Mouse (Mus musculus) retina, embryonic 14.5 days (tissue): Measurements from ENCODE around the gene Coro6.

Experiments
- DNase-seq: peaks from one replicate; pipeline ENCODE4 v3.0.0-alpha.2; 2015; ENCODE audit warnings: low spot score

Gene Coro6

GRCm38 (mm10) chr11:77493512-77494343 lies 31.5 kb downstream of the Coro6 start, which contains the start of gene Git1:
TSS of gene Git1 (plus strand) at chr11:77493562.
- peak; percentile 45 for DNase-seq

DNA sequence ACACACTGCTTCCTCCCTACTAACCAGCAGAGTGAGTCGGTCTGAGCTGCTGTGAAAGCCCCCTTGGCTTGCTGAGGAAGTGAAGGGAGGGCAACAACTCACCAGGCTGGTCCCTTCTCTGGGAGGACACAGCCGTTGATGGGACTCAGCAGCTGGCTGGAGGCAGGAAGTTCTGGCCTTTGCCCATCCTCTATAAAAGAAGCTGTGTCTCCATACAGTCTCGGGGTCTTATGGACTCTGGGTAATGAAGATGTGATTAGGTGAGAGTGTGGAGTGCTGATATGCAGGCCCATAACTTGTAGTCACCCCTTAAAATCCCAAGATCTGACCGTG lies 32.1 kb downstream of the Coro6 start:
- DNase-seq, result no peak

DNA sequence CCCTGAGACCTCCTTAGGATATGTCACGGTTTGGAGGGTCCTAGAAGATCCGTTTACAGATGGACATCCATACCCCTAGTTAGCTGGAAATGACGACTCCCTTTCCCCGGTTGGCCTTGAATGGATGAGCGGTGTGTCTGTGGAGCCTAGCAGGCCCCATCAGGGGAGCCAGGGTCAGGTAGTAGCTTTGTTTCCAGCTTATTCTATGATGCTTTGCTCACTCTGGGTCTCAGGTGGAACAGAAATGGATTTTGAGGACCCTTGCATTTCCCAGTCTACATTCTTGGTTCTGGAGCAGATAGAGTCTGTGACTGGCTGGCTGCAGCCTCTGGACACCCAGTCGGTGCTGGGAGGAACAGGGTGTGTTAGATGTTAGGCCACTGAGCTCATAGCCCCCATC lies 32.6 kb downstream of the Coro6 start:
- no peak for DNase-seq

DNA sequence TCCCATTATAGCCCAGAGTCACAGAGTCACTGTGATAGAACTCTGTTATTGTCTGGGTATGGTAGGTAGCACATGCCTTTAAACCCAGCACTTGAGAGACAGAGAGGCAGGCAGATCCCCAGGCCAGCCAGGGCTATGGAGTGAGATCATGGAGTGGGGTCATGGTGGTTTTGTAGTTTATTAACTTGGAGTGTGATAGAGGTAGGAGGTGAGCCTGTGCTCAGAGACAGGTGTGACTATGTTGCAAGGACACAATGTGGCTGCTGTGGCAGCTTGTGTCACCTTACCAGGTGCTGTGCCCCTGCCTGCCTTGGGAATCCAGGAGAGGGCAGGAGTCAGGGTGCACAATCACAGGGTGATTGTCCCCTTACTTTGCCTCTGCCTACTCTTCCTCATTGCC lies 33.3 kb downstream of the Coro6 start:
- no peak for DNase-seq

DNA sequence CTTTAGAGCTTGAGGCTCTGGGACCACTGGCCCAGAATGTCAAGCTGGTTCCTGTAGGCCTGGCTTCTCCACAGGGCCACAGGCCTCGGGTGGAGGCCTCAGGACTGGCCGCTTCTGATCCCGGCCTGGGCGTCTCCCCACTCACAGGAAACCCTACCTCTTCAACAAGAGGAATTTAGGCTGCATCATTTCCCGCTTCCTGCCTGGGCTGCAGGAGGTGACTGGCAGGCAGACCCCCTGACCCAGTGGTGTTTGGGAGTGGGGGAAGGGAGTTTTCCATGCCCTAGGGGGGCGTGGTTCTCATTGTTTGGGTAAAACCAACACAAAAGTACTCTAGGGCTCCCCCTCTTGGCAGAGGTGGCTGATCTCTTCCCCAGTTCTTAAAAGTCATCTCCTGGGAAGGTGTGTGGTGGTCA lies 35.1 kb downstream of the Coro6 start:
- DNase-seq, result peak; percentile 87

DNA sequence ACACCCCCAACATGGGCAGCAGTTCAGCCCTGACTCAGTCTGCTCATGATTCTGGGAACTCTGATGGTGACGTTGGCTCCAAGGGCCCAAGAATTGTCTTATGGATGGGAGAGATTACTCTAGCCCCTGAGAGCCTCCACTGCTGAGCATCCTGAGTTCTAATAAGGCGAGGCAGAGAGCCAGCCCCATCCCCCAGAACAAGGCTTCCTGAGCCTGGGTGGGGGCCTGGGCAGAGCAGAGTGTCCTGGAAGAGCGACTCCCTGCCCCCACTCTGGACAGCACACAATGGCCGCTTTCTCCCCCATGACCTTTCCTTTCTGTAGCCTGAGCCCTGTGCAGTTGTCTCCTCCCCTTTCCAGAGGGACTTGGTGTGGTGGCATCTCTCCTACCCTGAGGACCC lies 35.6 kb downstream of the Coro6 start:
- DNase-seq, result peak; percentile 17

- DNase-seq, result peak; percentile 21
Observed at GRCm38 (mm10) chr11:77498261-77499139, 36.3 kb downstream of the Coro6 start.

DNA sequence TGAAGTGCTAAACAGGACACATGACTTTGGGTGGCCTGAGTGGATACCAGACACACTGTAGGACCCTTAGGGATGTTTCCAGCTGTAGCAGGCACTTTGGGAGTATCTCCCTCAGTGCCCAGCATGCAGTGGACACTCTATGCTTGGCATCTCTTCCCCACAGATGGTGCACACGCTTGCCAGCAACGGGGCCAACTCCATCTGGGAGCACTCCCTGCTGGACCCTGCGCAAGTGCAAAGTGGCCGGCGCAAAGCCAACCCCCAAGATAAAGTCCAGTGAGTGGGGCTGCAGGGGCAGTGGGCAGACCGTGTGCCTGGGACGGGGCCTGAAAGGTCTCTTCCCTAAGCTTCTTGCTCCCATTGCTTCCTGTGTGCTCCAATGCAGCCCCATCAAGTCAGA lies 37.1 kb downstream of the Coro6 start:
- DNase-seq, result no peak

GRCm38 (mm10) chr11:77500361-77501325 lies 38.4 kb downstream of the Coro6 start:
- DNase-seq, result peak; percentile 16

DNA sequence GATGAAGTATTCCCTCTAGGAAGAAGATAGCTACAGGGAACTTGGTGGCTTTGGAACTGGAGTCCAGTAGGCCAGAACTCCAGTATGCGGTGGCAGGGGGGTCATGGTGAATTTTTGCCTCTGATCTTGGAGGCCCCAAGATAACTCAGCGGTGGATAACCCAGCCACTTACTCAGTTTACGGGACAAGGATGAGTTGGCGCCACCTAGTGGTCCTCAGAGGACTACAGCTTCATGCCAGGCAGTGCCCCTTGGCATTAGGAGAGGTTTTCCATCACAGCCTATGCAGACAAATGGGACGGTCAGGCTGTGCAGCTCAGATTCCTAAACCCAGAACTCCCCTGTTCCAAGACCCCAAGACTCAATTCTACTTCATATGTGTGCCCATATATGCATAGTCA lies 39.2 kb downstream of the Coro6 start:
- peak; percentile 91 for DNase-seq

DNA sequence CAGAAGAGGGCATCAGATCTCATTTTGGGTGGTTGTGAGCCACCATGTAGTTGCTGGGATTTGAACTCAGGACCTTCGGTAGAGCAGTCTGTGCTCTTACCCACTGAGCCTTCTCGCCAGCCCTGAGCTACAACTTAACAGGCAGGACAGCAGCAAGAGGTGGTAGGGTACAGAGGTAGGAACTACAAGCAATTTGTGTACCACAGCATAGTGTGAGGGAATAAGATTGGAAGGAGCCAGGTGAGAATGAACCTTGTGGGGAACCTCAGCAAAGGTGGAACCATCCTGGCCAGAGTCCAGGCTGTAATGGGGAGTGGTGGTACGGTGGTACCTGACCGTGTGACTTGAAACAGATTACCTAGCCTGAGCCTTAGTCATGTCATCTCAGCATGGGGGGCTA lies 39.8 kb downstream of the Coro6 start:
- DNase-seq, result no peak

GRCm38 (mm10) chr11:77502481-77502880 lies 40.3 kb downstream of the Coro6 start:
- DNase-seq, result no peak

DNA sequence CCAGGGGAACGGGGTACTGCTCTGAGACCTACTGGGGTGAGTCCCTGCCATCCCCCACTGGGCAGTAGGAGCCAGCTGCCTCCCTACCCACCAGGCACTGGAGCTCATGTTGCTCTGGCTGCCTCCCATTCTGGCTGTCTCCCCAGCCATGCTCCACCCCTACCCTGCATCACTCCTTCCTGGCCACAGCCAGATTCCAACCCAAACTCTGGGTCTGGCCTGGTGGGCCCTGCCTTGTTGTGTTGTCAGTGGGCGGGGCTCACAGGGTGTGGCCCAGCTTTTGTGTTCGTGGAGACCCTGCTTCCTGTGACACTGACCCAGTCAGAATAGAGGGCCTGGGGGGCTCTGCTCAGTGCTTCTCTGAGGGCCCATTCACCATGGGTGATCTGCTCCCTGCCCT lies 41.3 kb downstream of the Coro6 start:
- no peak for DNase-seq

DNA sequence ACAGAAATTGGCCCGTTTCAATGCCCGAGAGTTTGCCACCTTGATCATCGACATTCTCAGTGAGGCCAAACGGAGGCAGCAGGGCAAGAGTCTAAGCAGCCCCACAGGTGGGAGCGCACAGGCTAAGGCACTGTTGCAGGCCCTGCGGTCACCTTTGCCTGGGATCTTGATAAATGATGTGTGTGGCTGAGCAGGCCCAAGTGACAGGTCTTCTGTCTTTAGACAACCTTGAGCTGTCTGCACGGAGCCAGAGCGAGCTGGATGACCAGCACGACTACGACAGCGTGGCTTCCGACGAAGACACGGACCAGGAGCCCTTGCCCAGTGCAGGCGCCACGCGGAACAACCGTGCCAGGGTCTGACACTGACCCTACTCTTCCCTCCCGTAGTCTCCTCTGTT lies 42.2 kb downstream of the Coro6 start:
- no peak for DNase-seq

GRCm38 (mm10) chr11:77505291-77505980 lies 43.2 kb downstream of the Coro6 start:
- DNase-seq, result no peak

DNA sequence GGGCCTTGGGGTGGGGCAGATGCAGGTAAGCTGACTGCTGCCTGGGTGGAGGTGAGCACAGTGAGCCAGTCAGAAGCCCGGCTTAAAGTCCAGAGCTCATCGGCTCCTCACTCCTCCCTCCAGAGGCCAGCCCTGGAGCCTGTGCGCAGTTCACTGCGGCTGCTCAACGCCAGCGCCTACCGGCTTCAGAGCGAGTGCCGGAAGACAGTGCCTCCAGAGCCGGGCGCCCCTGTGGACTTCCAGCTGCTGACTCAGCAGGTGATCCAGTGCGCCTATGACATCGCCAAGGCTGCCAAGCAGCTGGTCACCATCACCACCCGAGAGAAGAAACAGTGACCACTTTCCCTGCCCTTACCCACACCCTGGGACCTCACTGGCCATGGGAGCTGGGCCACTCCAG lies 44.1 kb downstream of the Coro6 start:
- no peak for DNase-seq

DNA sequence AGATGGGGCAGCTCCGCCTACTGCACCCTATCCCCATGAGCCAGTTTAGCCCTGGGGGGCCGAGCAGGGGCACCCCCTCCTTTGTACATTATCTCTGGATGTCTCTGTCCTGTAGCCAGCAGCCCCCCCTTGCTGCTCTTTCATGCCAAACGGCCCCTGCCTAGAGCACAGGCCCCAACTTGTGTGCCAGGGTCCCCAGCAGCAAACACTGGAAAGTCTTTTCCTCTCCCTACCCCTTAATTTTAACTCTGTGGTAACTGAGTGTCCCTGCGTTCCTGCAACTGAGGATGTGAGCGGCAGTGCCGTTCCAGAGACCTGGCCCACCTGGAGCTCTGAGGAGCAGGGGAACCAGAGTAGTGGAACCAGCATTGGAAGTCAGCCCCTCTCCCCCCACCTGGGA lies 44.7 kb downstream of the Coro6 start:
- DNase-seq, result no peak

- no peak for DNase-seq
Observed at GRCm38 (mm10) chr11:77507426-77507825, 45.2 kb downstream of the Coro6 start.

DNA sequence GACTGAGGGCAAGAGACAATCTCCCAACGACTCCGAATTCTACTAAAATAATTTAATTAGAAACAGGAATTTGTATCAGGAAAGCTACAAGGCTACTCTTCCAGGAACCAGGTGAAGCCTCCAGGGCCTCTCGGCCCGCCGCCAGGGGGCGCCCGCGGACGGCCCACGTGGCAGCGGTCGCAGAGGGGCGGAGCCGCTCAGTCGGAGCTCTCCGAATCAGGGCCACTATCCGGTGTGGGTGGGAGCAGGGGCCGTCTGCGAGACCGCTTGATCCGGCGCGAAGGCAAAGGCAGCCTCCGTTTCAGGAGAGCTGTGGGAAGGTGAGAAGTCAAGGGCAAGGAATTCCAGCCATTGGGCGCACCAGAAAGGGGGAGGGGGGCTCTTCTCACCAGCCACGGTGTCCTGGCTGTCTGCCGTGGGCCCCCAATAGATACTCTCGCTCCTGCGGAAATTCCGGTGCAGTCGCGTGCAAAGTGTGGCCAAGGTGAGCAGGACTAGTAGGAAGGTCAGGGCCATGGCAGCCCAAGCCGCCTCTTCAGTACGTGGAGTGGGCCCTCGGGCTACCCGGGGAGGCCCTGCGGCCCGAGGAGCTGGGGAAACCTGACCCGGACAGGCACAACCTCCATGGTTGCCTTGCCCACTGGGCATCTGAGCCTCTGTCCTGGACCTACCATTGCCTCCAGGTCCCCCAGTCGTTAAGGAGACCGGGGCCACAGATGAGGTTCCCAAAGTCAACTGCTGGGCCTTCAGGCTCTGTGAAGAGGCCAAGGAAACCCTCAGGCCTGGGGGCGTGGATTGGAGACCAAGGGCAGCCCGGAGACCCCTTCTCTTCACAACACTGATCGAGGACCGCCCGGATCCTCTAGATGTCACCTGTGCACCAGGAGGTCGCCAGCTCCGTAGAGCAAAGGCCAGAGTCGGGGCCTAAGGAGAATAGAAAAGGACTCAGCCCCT lies 46.1 kb downstream of the Coro6 start:
- peak; percentile 92 for DNase-seq

GRCm38 (mm10) chr11:77511336-77511735 lies 49.1 kb downstream of the Coro6 start:
- no peak for DNase-seq
